Mouse (Mus musculus) erythroblast, embryonic 14.5 days (primary cell): ENCODE measurements around the gene Tdp2.

Source experiments
- GATA1 ChIP-seq: IDR thresholded peaks from 2 replicates; pipeline ENCODE4 v1.6.1; 2012; ENCODE audit warnings: low read length, inconsistent platforms, mixed read lengths
- TAL1 ChIP-seq: IDR thresholded peaks from 3 replicates; pipeline ENCODE4 v1.6.1; 2012; ENCODE audit warnings: low read length, inconsistent platforms, mixed read lengths

GRCm38 (mm10) chr13:24825587-24825986 lies 5.9 kb upstream of the Tdp2 start:
- TF ChIP-seq TAL1 (no peak), GATA1 (no peak)
